Mouse (Mus musculus) heart, adult 8-10 months (tissue): ENCODE measurements around the gene Tgfa. TPM values are rescaled to one million over a fixed set of nuclear protein-coding genes. Genes with fewer than 3 reads are reported as not detected.

Experiments
- DNase-seq: peaks from one replicate; pipeline ENCODE4 v3.0.0; 2022; ENCODE audit warnings: low spot score
- total RNA-seq, 4 experiments: library from RNA; stranded (reverse); gene quantifications; 2 replicates each; pipeline ENCODE4 v1.2.4; 2022

Tgfa gene
- total RNA-seq, 4 experiments from 2014 or later, result 1.3 to 2.7 (median 1.4) TPM

GRCm38 (mm10) chr6:86232367-86232766 is 37.3 kb downstream of the Tgfa start:
- no peak for DNase-seq

GRCm38 (mm10) chr6:86233512-86234430 is 38.7 kb downstream of the Tgfa start:
- DNase-seq, result no peak

- no peak for DNase-seq
These were observed 49.8 kb downstream of the Tgfa start for GRCm38 (mm10) chr6:86244866-86245265.

GRCm38 (mm10) chr6:86245965-86246364 is 50.9 kb downstream of the Tgfa start:
- DNase-seq, result no peak

- no peak for DNase-seq
These were observed 53.5 kb downstream of the Tgfa start for GRCm38 (mm10) chr6:86248562-86248961.

GRCm38 (mm10) chr6:86249042-86249441 is 54.0 kb downstream of the Tgfa start:
- no peak for DNase-seq

- DNase-seq, result no peak
These were observed 55.2 kb downstream of the Tgfa start for GRCm38 (mm10) chr6:86250236-86250635.

GRCm38 (mm10) chr6:86250830-86251229 is 55.8 kb downstream of the Tgfa start:
- DNase-seq, result no peak

GRCm38 (mm10) chr6:86252176-86253125 is 57.4 kb downstream of the Tgfa start:
- DNase-seq, result no peak

- no peak for DNase-seq
These were observed 60.9 kb downstream of the Tgfa start for GRCm38 (mm10) chr6:86255899-86256298.

GRCm38 (mm10) chr6:86259242-86259641 is 64.2 kb downstream of the Tgfa start:
- no peak for DNase-seq

GRCm38 (mm10) chr6:86260322-86261050 is 65.5 kb downstream of the Tgfa start:
- peak; percentile 3 for DNase-seq

GRCm38 (mm10) chr6:86266786-86267185 is 71.8 kb downstream of the Tgfa start:
- no peak for DNase-seq

- DNase-seq, result no peak
These were observed 75.5 kb downstream of the Tgfa start for GRCm38 (mm10) chr6:86270373-86271068.

GRCm38 (mm10) chr6:86271130-86271529 is 76.1 kb downstream of the Tgfa start:
- DNase-seq, result no peak

GRCm38 (mm10) chr6:86275704-86276103 is 80.7 kb downstream of the Tgfa start:
- no peak for DNase-seq

GRCm38 (mm10) chr6:86276816-86277215 is 81.8 kb downstream of the Tgfa start:
- DNase-seq, result no peak

- DNase-seq, result no peak
These were observed 82.6 kb downstream of the Tgfa start for GRCm38 (mm10) chr6:86277620-86278019.

GRCm38 (mm10) chr6:86281573-86282210 is 86.7 kb downstream of the Tgfa start:
- no peak for DNase-seq

- DNase-seq, result peak; percentile 9
These were observed 98.3 kb downstream of the Tgfa start for GRCm38 (mm10) chr6:86293301-86293700.
